Mouse (Mus musculus) brain, adult 2 months (tissue): ENCODE data around the gene Cldn34b1.
"Not testable (repeated sequence)": the region's sequence is repeated elsewhere in the genome, so short reads cannot be mapped to it uniquely, and the experiment has no call there.

Experiments
- DNase-seq: peaks from one replicate; pipeline ENCODE4 v3.0.0; 2011; ENCODE audit warnings: low read depth, low spot score

Cldn34b1 gene

DNA sequence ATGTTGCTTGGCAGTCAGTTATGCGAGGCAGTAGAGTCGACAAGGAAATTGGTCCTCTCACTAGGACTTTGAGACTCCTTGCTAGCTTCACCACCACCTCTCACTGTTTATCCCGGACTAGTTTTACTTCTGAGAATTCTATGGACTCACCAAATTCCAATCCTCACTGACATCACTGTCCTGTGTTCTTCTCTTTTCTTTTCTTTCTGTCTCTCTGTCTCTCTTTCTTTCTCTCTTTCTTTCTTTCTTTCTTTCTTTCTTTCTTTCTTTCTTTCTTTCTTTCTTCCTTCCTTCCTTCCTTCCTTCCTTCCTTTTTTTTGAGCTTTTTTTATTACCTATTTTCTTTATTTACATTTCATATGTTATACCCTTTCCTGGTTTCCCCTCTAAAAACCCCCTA is at the start of gene Cldn34b1:
Cldn34b1 (minus strand) TSS at position 101 of the 400 bp plus-strand sequence.
- DNase-seq, result not testable (repeated sequence)

- not testable (repeated sequence) for DNase-seq
These were observed 45.8 kb upstream of the Cldn34b1 start, which contains the start of gene Magea6 for GRCm38 (mm10) chrX:154935887-154936286. Gene Magea6, minus strand, starts transcription at chrX:154935987.
